Mouse (Mus musculus) lung, adult 2 months (tissue): Measurements from ENCODE around the gene Foxd2.

Source experiments
- CTCF ChIP-seq: fragments of 200-500 bp; IDR thresholded peaks from 2 replicates; pipeline ENCODE4 v1.5.1; 2011; ENCODE audit warnings: mild to moderate bottlenecking, low read length, control low read depth; ENCODE audit not compliant: insufficient read depth
- POLR2A ChIP-seq: fragments of 200-500 bp; IDR thresholded peaks from 2 replicates; pipeline ENCODE4 v1.6.1; 2011; ENCODE audit warnings: low read depth, mild to moderate bottlenecking, control low read depth, low read length, borderline replicate concordance; ENCODE audit errors: extremely low read depth

- TF ChIP-seq CTCF: no peak
- no peak for TF ChIP-seq POLR2A
Observed at GRCm38 (mm10) chr4:114945021-114945420, 36.3 kb upstream of the Foxd2 start.
